Mouse (Mus musculus): Measurements from ENCODE around the gene Ttc28. TPM values are rescaled to one million over a fixed set of nuclear protein-coding genes. Genes with fewer than 3 reads are reported as not detected.
A peak's percentile ranks its signal among the peaks of the same experiment; 100 is the strongest.

The Ttc28 gene
- polyA plus RNA-seq, 1 experiment from 2014 or later: 11.7 TPM

GRCm38 (mm10) chr5:111269613-111270205, 390.1 kb downstream of the Ttc28 start:
- no peaks in the 10 kb centered on the region for H3K27me3 ChIP-seq (ENCODE audit: control insufficient read depth, insufficient read depth, low read length)
- peak; percentile 81 for DNase-seq (ENCODE audit: low spot score)
- WGBS: 53% methylated on average over 6 of the region's 6 CpGs
- peaks cover 6% of the 10 kb centered on the region for H3K36me3 ChIP-seq (replicated peaks; ENCODE audit: control insufficient read depth, insufficient read depth, low read depth, low read length)
- no peaks in the 10 kb centered on the region for H3K4me1 ChIP-seq (ENCODE audit: control insufficient read depth, insufficient read depth, low read length)
- peaks cover 8% of the 10 kb centered on the region; the same call in 1 of the 2 replicates for H3K9me3 ChIP-seq (replicated peaks; ENCODE audit: control insufficient read depth, low read length)
- no peak overlapping the region for H3K9ac ChIP-seq (replicated peaks; ENCODE audit: low read length)
- H3K27ac ChIP-seq (replicated peaks; ENCODE audit: low read depth, low read length): no peak overlapping the region
- no peak overlapping the region for H3K4me3 ChIP-seq (ENCODE audit: low read depth, low read length)
- ATAC-seq (replicated peaks; ENCODE audit: insufficient number of reproducible peaks, low FRiP score, low TSS enrichment, low read depth): peak; percentile 7; the same call in 1 of the 2 replicates
- no peak overlapping the region for H3K4me2 ChIP-seq (ENCODE audit: low read depth, low read length)

- Histone ChIP-seq H3K9me3 (replicated peaks; ENCODE audit: control insufficient read depth, low read length) (peaks cover 8% of the 10 kb centered on the region; the same call in 1 of the 2 replicates), H3K9ac (replicated peaks; ENCODE audit: low read length) (no peak overlapping the region), H3K27me3 (ENCODE audit: control insufficient read depth, insufficient read depth, low read length) (no peaks in the 10 kb centered on the region), H3K27ac (replicated peaks; ENCODE audit: low read depth, low read length) (no peak overlapping the region), H3K36me3 (replicated peaks; ENCODE audit: control insufficient read depth, insufficient read depth, low read depth, low read length) (peaks cover 6% of the 10 kb centered on the region), H3K4me1 (ENCODE audit: control insufficient read depth, insufficient read depth, low read length) (no peaks in the 10 kb centered on the region), H3K4me2 (ENCODE audit: low read depth, low read length) (no peak overlapping the region), H3K4me3 (ENCODE audit: low read depth, low read length) (no peak overlapping the region)
- ATAC-seq (replicated peaks; ENCODE audit: insufficient number of reproducible peaks, low FRiP score, low TSS enrichment, low read depth) (no peak), DNase-seq (ENCODE audit: low spot score) (no peak)
- 69% methylated on average over 15 of the region's 15 CpGs for WGBS
These were observed 390.8 kb downstream of the Ttc28 start for GRCm38 (mm10) chr5:111270246-111271002.

- H3K27ac ChIP-seq (replicated peaks; ENCODE audit: low read depth, low read length): no peak overlapping the region
- ATAC-seq (replicated peaks; ENCODE audit: insufficient number of reproducible peaks, low FRiP score, low TSS enrichment, low read depth): peak; percentile 57; the same call in 1 of the 2 replicates
- DNase-seq (ENCODE audit: low spot score): peak; percentile 88
- H3K36me3 ChIP-seq (replicated peaks; ENCODE audit: control insufficient read depth, insufficient read depth, low read depth, low read length): peaks cover 5% of the 10 kb centered on the region
- H3K4me1 ChIP-seq (ENCODE audit: control insufficient read depth, insufficient read depth, low read length): no peaks in the 10 kb centered on the region
- no peak overlapping the region for H3K9ac ChIP-seq (replicated peaks; ENCODE audit: low read length)
- H3K4me2 ChIP-seq (ENCODE audit: low read depth, low read length): no peak overlapping the region
- no peaks in the 10 kb centered on the region for H3K27me3 ChIP-seq (ENCODE audit: control insufficient read depth, insufficient read depth, low read length)
- no peak overlapping the region for H3K4me3 ChIP-seq (ENCODE audit: low read depth, low read length)
- WGBS: 36% methylated on average over 10 of the region's 10 CpGs
- H3K9me3 ChIP-seq (replicated peaks; ENCODE audit: control insufficient read depth, low read length): no peaks in the 10 kb centered on the region
These were observed 394.0 kb downstream of the Ttc28 start for GRCm38 (mm10) chr5:111273589-111273988.

- ATAC-seq (replicated peaks; ENCODE audit: insufficient number of reproducible peaks, low FRiP score, low TSS enrichment, low read depth): no peak
- Histone ChIP-seq H3K36me3 (replicated peaks; ENCODE audit: control insufficient read depth, insufficient read depth, low read depth, low read length) (peaks cover 5% of the 10 kb centered on the region), H3K9me3 (replicated peaks; ENCODE audit: control insufficient read depth, low read length) (no peaks in the 10 kb centered on the region), H3K9ac (replicated peaks; ENCODE audit: low read length) (no peak overlapping the region), H3K4me2 (ENCODE audit: low read depth, low read length) (no peak overlapping the region), H3K27ac (replicated peaks; ENCODE audit: low read depth, low read length) (no peak overlapping the region), H3K27me3 (ENCODE audit: control insufficient read depth, insufficient read depth, low read length) (no peaks in the 10 kb centered on the region), H3K4me3 (ENCODE audit: low read depth, low read length) (no peak overlapping the region), H3K4me1 (ENCODE audit: control insufficient read depth, insufficient read depth, low read length) (no peaks in the 10 kb centered on the region)
- WGBS: 79% methylated on average over 5 of the region's 5 CpGs
- no peak for DNase-seq (ENCODE audit: low spot score)
These were observed 395.3 kb downstream of the Ttc28 start for GRCm38 (mm10) chr5:111274948-111275347.

GRCm38 (mm10) chr5:111284420-111285175, 405.0 kb downstream of the Ttc28 start:
- DNase-seq (ENCODE audit: low spot score) (no peak), ATAC-seq (replicated peaks; ENCODE audit: insufficient number of reproducible peaks, low FRiP score, low TSS enrichment, low read depth) (no peak)
- no peaks in the 10 kb centered on the region for H3K4me1 ChIP-seq (ENCODE audit: control insufficient read depth, insufficient read depth, low read length)
- H3K9me3 ChIP-seq (replicated peaks; ENCODE audit: control insufficient read depth, low read length): no peaks in the 10 kb centered on the region
- no peaks in the 10 kb centered on the region for H3K27me3 ChIP-seq (ENCODE audit: control insufficient read depth, insufficient read depth, low read length)
- no peak overlapping the region for H3K27ac ChIP-seq (replicated peaks; ENCODE audit: low read depth, low read length)
- H3K9ac ChIP-seq (replicated peaks; ENCODE audit: low read length): no peak overlapping the region
- WGBS: 85% methylated on average over 19 of the region's 19 CpGs
- H3K36me3 ChIP-seq (replicated peaks; ENCODE audit: control insufficient read depth, insufficient read depth, low read depth, low read length): peaks cover 3% of the 10 kb centered on the region; the same call in 1 of the 2 replicates
- no peak overlapping the region for H3K4me2 ChIP-seq (ENCODE audit: low read depth, low read length)
- no peak overlapping the region for H3K4me3 ChIP-seq (ENCODE audit: low read depth, low read length)

GRCm38 (mm10) chr5:111287571-111287970, 408.0 kb downstream of the Ttc28 start:
- Histone ChIP-seq H3K4me1 (ENCODE audit: control insufficient read depth, insufficient read depth, low read length) (no peaks in the 10 kb centered on the region), H3K27ac (replicated peaks; ENCODE audit: low read depth, low read length) (no peak overlapping the region), H3K4me3 (ENCODE audit: low read depth, low read length) (no peak overlapping the region), H3K36me3 (replicated peaks; ENCODE audit: control insufficient read depth, insufficient read depth, low read depth, low read length) (peaks cover 3% of the 10 kb centered on the region; the same call in 1 of the 2 replicates), H3K9ac (replicated peaks; ENCODE audit: low read length) (no peak overlapping the region), H3K4me2 (ENCODE audit: low read depth, low read length) (no peak overlapping the region), H3K9me3 (replicated peaks; ENCODE audit: control insufficient read depth, low read length) (no peaks in the 10 kb centered on the region), H3K27me3 (ENCODE audit: control insufficient read depth, insufficient read depth, low read length) (no peaks in the 10 kb centered on the region)
- DNase-seq (ENCODE audit: low spot score) (no peak), ATAC-seq (replicated peaks; ENCODE audit: insufficient number of reproducible peaks, low FRiP score, low TSS enrichment, low read depth) (no peak)
- WGBS: 64% methylated on average over 5 of the region's 5 CpGs

GRCm38 (mm10) chr5:111288486-111288885, 408.9 kb downstream of the Ttc28 start:
- Histone ChIP-seq H3K9me3 (replicated peaks; ENCODE audit: control insufficient read depth, low read length) (no peaks in the 10 kb centered on the region), H3K4me2 (ENCODE audit: low read depth, low read length) (no peak overlapping the region), H3K4me3 (ENCODE audit: low read depth, low read length) (no peak overlapping the region), H3K27ac (replicated peaks; ENCODE audit: low read depth, low read length) (no peak overlapping the region), H3K4me1 (ENCODE audit: control insufficient read depth, insufficient read depth, low read length) (no peaks in the 10 kb centered on the region), H3K9ac (replicated peaks; ENCODE audit: low read length) (no peak overlapping the region), H3K36me3 (replicated peaks; ENCODE audit: control insufficient read depth, insufficient read depth, low read depth, low read length) (peaks cover 3% of the 10 kb centered on the region; the same call in 1 of the 2 replicates), H3K27me3 (ENCODE audit: control insufficient read depth, insufficient read depth, low read length) (no peaks in the 10 kb centered on the region)
- 94% methylated on average over 11 of the region's 11 CpGs for WGBS
- DNase-seq (ENCODE audit: low spot score) (no peak), ATAC-seq (replicated peaks; ENCODE audit: insufficient number of reproducible peaks, low FRiP score, low TSS enrichment, low read depth) (no peak)

Measured in embryonic facial prominence, embryonic 11.5 days (tissue).